Mouse (Mus musculus): ENCODE measurements at regions not wholly inside any gene's neighbourhood (a gene's known extent, or its start where the extent isn't known, plus 50 kb on each side); places are given as distances from the start of the nearest gene placed in this dataset.

DNA sequence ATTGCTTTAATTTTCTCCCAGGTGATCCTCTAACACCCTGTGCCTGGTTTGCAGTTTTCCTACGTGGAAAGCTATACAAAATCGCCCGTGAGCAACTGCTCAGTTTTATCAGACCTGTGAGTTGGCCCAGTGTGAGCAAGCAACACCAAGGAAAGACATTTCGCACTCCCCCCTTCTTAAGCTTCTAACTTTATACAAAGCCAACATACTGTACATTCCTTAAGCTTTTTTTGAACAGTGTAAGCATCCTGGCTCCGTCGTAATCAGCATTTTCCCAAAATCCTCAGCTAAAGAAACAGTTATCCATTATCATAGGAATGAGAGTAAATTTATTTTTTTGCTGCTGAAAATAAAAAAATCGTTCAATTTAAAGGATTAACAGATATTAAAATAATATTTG, 52.0 kb upstream of the Rgmb start:
- no peak for DNase-seq (ENCODE audit: low read depth, low spot score)
- Histone ChIP-seq H3K27ac (ENCODE audit: control insufficient read depth, low read depth, low read length) (no peak overlapping the region), H3K79me2 (ENCODE audit: control insufficient read depth, insufficient read depth, low read length, poor library complexity) (no peaks in the 10 kb centered on the region), H3K36me3 (ENCODE audit: control insufficient read depth in 1 of 2, insufficient read depth in 2 of 2, low read length in 2 of 2) (no peaks in the 10 kb centered on the region), H3K4me3 (ENCODE audit: control insufficient read depth in 1 of 2, insufficient read depth in 1 of 2, low read depth in 2 of 2, low read length in 2 of 2) (no peak overlapping the region), H3K4me1 (ENCODE audit: control insufficient read depth in 1 of 2, insufficient read depth in 2 of 2, low read length in 2 of 2) (no peaks in the 10 kb centered on the region), H3K27me3 (ENCODE audit: control insufficient read depth in 1 of 2, insufficient read depth in 2 of 2, low read length in 2 of 2) (no peaks in the 10 kb centered on the region; a peak in 1 of 4 replicates), H3K9ac (ENCODE audit: control insufficient read depth, low read depth, low read length, poor library complexity, severe bottlenecking) (no peak overlapping the region), H3K9me3 (replicated peaks; ENCODE audit: insufficient read depth, low read length) (no peaks in the 10 kb centered on the region)
- TF ChIP-seq RAD21 (IDR thresholded peaks at IDR 0.05; ENCODE audit: low read depth, low read length), result no peak
- TF ChIP-seq RCOR1 (IDR thresholded peaks at IDR 0.05; ENCODE audit: low read depth, low read length), result no peak
- TF ChIP-seq MAX (IDR thresholded peaks at IDR 0.05; ENCODE audit: low read length), result no peak
- TF ChIP-seq MYB (IDR thresholded peaks at IDR 0.05; ENCODE audit: low read depth, low read length), result no peak
- no peak for TF ChIP-seq POLR2AphosphoS5 (IDR thresholded peaks at IDR 0.05; ENCODE audit: borderline replicate concordance, low read depth, low read length)
- no peak for TF ChIP-seq MYC (IDR thresholded peaks at IDR 0.05; ENCODE audit: low read depth, low read length)
- TF ChIP-seq CTCF (IDR thresholded peaks at IDR 0.05 in 2 of 3, conservative IDR thresholded peaks at IDR 0.05 in 1 of 3; ENCODE audit: control insufficient read depth in 1 of 3, insufficient read depth in 1 of 3, low read depth in 2 of 3, low read length in 3 of 3, poor library complexity in 1 of 3, severe bottlenecking in 1 of 3), result no peak
- no peak for TF ChIP-seq ETS1 (IDR thresholded peaks at IDR 0.05; ENCODE audit: low read depth, low read length)
- TF ChIP-seq SIN3A (IDR thresholded peaks at IDR 0.05; ENCODE audit: low read length), result no peak
- no peak for TF ChIP-seq KAT2A (conservative IDR thresholded peaks at IDR 0.05; ENCODE audit: low read depth, low read length)
- TF ChIP-seq ZMIZ1 (IDR thresholded peaks at IDR 0.05; ENCODE audit: low read depth, low read length), result no peak
- no peak for TF ChIP-seq HCFC1 (IDR thresholded peaks at IDR 0.05; ENCODE audit: low read depth, low read length)
- no peak for TF ChIP-seq NRF1 (IDR thresholded peaks at IDR 0.05; ENCODE audit: insufficient read depth, low read depth, low read length, poor library complexity, severe bottlenecking)
- no peak for TF ChIP-seq MXI1 (IDR thresholded peaks at IDR 0.05; ENCODE audit: low read depth, low read length)
- no peak for TF ChIP-seq ZC3H11A (IDR thresholded peaks at IDR 0.05; ENCODE audit: low read depth, low read length)
- TF ChIP-seq TCF12 (IDR thresholded peaks at IDR 0.05; ENCODE audit: low read depth, low read length), result no peak

DNA sequence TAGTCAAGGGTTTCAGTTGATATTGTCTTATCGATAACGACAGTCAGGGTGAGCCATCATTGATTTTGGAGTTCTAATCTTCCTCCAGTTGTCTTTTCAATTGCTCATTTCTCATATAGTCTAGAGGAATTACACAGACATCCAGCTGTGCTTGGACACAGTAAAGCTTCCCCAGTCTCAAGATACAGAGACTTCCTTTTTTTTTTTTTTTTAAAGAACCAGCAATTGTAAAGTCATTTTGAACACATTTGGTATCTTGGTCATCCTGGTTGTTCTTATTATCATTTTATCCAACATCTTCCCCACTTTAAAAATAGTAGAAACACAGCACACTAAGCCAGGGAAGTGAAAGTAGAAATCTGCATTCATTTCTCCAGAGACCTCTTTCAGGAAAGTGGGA, 51.4 kb upstream of the Rgmb start:
- Histone ChIP-seq H3K9ac (ENCODE audit: control insufficient read depth, low read depth, low read length, poor library complexity, severe bottlenecking) (no peak overlapping the region), H3K27ac (ENCODE audit: control insufficient read depth, low read depth, low read length) (no peak overlapping the region), H3K27me3 (ENCODE audit: control insufficient read depth in 1 of 2, insufficient read depth in 2 of 2, low read length in 2 of 2) (no peaks in the 10 kb centered on the region; a peak in 1 of 4 replicates), H3K9me3 (replicated peaks; ENCODE audit: insufficient read depth, low read length) (no peaks in the 10 kb centered on the region), H3K4me1 (ENCODE audit: control insufficient read depth in 1 of 2, insufficient read depth in 2 of 2, low read length in 2 of 2) (no peaks in the 10 kb centered on the region), H3K79me2 (ENCODE audit: control insufficient read depth, insufficient read depth, low read length, poor library complexity) (no peaks in the 10 kb centered on the region), H3K36me3 (ENCODE audit: control insufficient read depth in 1 of 2, insufficient read depth in 2 of 2, low read length in 2 of 2) (no peaks in the 10 kb centered on the region), H3K4me3 (ENCODE audit: control insufficient read depth in 1 of 2, insufficient read depth in 1 of 2, low read depth in 2 of 2, low read length in 2 of 2) (no peak overlapping the region)
- peak; percentile 4 for DNase-seq (ENCODE audit: low read depth, low spot score)
- TF ChIP-seq ZNF384 (IDR thresholded peaks at IDR 0.05; ENCODE audit: low read depth, low read length) (peak; percentile 90), GABPA (IDR thresholded peaks at IDR 0.05; ENCODE audit: low read depth, low read length) (no peak)
